Mouse (Mus musculus) midbrain, embryonic 10.5 days (tissue): ENCODE results near the gene Tgfb1. TPM values are rescaled to one million over a fixed set of nuclear protein-coding genes. Genes with fewer than 3 reads are reported as not detected.

ENCODE experiments used
- DNase-seq: peaks from one replicate; pipeline ENCODE4 v3.0.0-alpha.2; 2017; ENCODE audit warnings: low spot score
- H3K27ac ChIP-seq: fragments of 300-500 bp; sonication (generic); replicated peaks from 2 replicates; pipeline ENCODE4 v1.5.1; 2016; ENCODE audit warnings: mild to moderate bottlenecking
- H3K27me3 ChIP-seq: fragments of 300-500 bp; sonication (generic); 2 replicates; pipeline ENCODE4 v1.6.1; 2016; ENCODE audit warnings: low read depth, mild to moderate bottlenecking; ENCODE audit not compliant: poor library complexity, severe bottlenecking
- H3K36me3 ChIP-seq: fragments of 300-500 bp; sonication (generic); 2 replicates; pipeline ENCODE4 v1.6.1; 2016; ENCODE audit warnings: mild to moderate bottlenecking, moderate library complexity
- H3K4me1 ChIP-seq: fragments of 300-500 bp; sonication (generic); 2 replicates; pipeline ENCODE4 v1.6.1; 2016
- H3K4me3 ChIP-seq: fragments of 300-500 bp; sonication (generic); 2 replicates; pipeline ENCODE4 v1.5.1; 2016; ENCODE audit warnings: mild to moderate bottlenecking, moderate library complexity
- H3K9me3 ChIP-seq: fragments of 300-500 bp; sonication (generic); replicated peaks from 2 replicates; pipeline ENCODE4 v1.6.1; 2016; ENCODE audit warnings: mild to moderate bottlenecking
- WGBS: fragments of 180-500 bp; shearing (Covaris S2); methylation state at CpG from one replicate; pipeline ENCODE4 v1.1.7; 2016; 5-methylcytosine and 5-hydroxymethylcytosine counted together
- polyA plus RNA-seq: library from polyadenylated mRNA; unstranded; fragments of >200 nt; fragmentation: Nextera tagmentation; extraction: Ambion mirVana; gene quantifications from 2 replicates; pipeline ENCODE4 v1.2.1, GENCODE M21; 2016

Tgfb1 gene
- polyA plus RNA-seq, 1 experiment from 2014 or later = 0.98 TPM

GRCm38 (mm10) chr7:25731294-25732055, 44.7 kb downstream of the Tgfb1 start:
- Histone ChIP-seq H3K4me1 (no peaks in the 10 kb centered on the region), H3K36me3 (peaks cover 98% of the 10 kb centered on the region), H3K27me3 (no peaks in the 10 kb centered on the region), H3K9me3 (no peaks in the 10 kb centered on the region), H3K27ac (no peak overlapping the region), H3K4me3 (no peak overlapping the region)
- 93% methylated on average over 8 of the region's 8 CpGs for WGBS
- DNase-seq = no peak

DNA sequence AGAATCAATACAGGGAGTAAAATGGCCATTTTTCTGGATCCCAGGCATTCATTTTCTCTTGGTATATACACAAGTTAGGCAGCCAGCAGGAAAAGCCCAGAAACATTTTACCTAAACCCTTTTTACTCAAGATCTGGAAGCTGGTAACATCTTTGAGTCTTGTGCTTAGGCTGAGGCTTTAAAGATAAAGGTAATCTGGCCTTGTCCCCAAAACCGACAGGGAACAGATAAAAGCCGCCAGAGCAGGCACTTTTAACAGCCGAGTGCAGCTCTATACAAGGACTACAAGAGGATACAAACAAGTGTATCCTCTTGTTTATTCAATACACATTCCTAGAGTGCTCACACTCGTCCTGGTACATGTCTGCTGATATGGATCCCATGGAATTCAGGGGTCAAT, 48.2 kb downstream of the Tgfb1 start:
- Histone ChIP-seq H3K27me3 (no peaks in the 10 kb centered on the region), H3K36me3 (peaks cover 100% of the 10 kb centered on the region), H3K4me3 (no peak overlapping the region), H3K27ac (no peak overlapping the region), H3K9me3 (no peaks in the 10 kb centered on the region), H3K4me1 (no peaks in the 10 kb centered on the region)
- DNase-seq = no peak
- 86% methylated on average over 4 of the region's 4 CpGs for WGBS

DNA sequence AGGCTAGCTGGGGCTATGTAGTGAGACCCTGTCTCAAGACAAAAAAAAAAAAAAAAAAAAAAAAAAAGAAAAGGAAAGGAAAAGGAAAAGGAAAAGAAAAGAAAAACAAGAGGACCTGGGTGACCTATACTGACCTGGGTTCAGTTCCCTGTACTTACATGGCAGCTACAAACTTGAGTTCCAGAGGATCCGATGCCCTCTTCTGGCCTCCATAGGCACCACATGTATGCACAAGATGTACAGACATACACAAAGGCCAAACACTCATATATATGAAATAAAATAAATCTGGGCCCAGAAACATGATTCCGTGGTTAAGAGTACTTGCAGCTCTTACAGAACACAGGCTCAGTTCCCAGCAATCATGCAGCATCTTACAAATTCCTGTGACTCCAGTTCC, 50.1 kb downstream of the Tgfb1 start:
- no peaks in the 10 kb centered on the region for H3K9me3 ChIP-seq
- H3K27me3 ChIP-seq = no peaks in the 10 kb centered on the region
- peaks cover 100% of the 10 kb centered on the region for H3K36me3 ChIP-seq
- DNase-seq = no peak
- WGBS = 95% methylated on average over 2 of the region's 2 CpGs
- H3K4me3 ChIP-seq = no peak overlapping the region
- no peaks in the 10 kb centered on the region for H3K4me1 ChIP-seq
- H3K27ac ChIP-seq = no peak overlapping the region

DNA sequence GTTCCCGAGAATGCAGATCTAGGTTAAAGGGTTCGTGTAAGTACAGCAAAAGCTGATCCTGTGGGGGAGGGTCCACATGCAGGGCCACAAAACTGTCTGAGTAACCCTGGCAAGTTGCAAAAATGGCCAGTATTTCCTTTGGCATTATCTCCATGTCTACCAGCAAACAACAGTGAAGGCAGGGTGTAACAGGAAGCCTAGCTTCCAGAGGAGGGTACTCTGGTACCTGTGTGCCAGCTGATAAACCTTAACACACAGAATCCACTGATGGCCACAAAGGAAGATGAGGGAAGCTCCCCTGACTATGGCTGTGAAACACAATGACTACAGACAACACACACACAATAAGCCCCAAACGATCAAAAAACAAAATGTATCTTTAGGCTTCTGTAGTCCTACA, 51.5 kb downstream of the Tgfb1 start:
- Histone ChIP-seq H3K27me3 (no peaks in the 10 kb centered on the region), H3K27ac (no peak overlapping the region), H3K4me3 (no peak overlapping the region), H3K4me1 (no peaks in the 10 kb centered on the region), H3K36me3 (peaks cover 100% of the 10 kb centered on the region), H3K9me3 (no peaks in the 10 kb centered on the region)
- WGBS = 91% methylated on average over 3 of the region's 3 CpGs
- no peak for DNase-seq

DNA sequence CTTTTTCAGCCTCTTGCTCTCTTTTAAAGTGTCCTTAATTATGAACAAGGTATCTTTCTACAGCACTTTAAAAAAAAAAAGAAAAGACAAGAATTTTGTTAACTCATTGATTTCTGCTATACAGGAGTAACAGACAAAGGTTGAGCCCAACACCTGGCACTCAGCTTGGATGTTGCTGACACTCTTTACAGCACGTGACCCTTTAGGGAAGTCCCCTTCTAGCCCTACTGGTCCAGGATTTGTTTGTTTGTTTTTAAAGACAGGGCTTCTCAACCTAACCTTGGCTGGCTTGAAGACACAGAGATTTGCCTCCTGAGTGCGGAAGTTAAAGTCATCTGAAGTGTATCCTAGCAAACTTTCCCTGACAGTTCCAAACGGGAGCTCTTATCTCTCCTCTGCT, 60.0 kb downstream of the Tgfb1 start:
- Histone ChIP-seq H3K36me3 (peaks cover 100% of the 10 kb centered on the region), H3K27me3 (no peaks in the 10 kb centered on the region), H3K9me3 (no peaks in the 10 kb centered on the region), H3K4me1 (peaks cover 3% of the 10 kb centered on the region), H3K27ac (no peak overlapping the region), H3K4me3 (no peak overlapping the region)
- no peak for DNase-seq
- WGBS = 88% methylated on average over 3 of the region's 3 CpGs

DNA sequence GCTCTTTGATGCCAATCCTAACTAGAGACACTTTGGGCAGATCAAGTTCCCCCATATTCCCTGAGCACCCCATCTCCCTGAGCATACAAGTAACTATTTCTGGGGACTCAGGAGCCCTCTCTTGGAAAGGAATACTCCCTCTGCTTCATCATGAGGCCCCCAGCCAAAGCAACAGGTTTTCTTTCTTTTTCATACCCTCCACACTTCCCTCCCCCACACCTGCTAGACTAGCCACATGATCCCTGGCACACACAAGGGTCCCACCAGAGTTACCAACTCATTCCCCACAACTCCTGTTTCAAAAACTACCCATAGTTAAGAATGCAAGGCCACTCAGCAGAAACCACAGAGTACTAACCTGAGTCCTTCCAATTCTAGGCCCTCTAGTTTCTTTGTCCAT, 66.3 kb downstream of the Tgfb1 start:
- H3K4me3 ChIP-seq = peak overlapping the region; percentile 99
- no peaks in the 10 kb centered on the region for H3K27me3 ChIP-seq
- peaks cover 46% of the 10 kb centered on the region for H3K36me3 ChIP-seq
- peak overlapping the region; percentile 99 for H3K27ac ChIP-seq
- no peaks in the 10 kb centered on the region for H3K9me3 ChIP-seq
- DNase-seq = no peak
- peaks cover 21% of the 10 kb centered on the region for H3K4me1 ChIP-seq

GRCm38 (mm10) chr7:25753643-25754438, 67.0 kb downstream of the Tgfb1 start:
- Histone ChIP-seq H3K4me1 (peaks cover 21% of the 10 kb centered on the region), H3K36me3 (peaks cover 44% of the 10 kb centered on the region), H3K9me3 (no peaks in the 10 kb centered on the region), H3K4me3 (peak overlapping the region; percentile 99), H3K27me3 (no peaks in the 10 kb centered on the region), H3K27ac (peak overlapping the region; percentile 99)
- WGBS = 1% methylated on average over 46 of the region's 46 CpGs
- no peak for DNase-seq

GRCm38 (mm10) chr7:25754439-25754737, 67.6 kb downstream of the Tgfb1 start:
- Histone ChIP-seq H3K4me3 (peak overlapping the region; percentile 99), H3K27me3 (no peaks in the 10 kb centered on the region), H3K27ac (peak overlapping the region; percentile 99), H3K36me3 (peaks cover 38% of the 10 kb centered on the region), H3K4me1 (peaks cover 21% of the 10 kb centered on the region), H3K9me3 (no peaks in the 10 kb centered on the region)
- under 1% methylated on average over 30 of the region's 30 CpGs for WGBS
- DNase-seq = no peak

Other genes starting within 250 kb of the Tgfb1 start
- gene Ceacam1, start 209.4 kb upstream of the Tgfb1 start, polyA plus RNA-seq = 0.53 and 0.61 TPM in 2 replicates
- not detected in 2 replicates for gene Ceacam2, start 147.1 kb upstream of the Tgfb1 start, polyA plus RNA-seq
- gene Erich4, start 71.1 kb upstream of the Tgfb1 start, polyA plus RNA-seq = not detected in 2 replicates
- gene Dmac2, start 67.6 kb upstream of the Tgfb1 start, polyA plus RNA-seq = 22.8 and 24.9 TPM in 2 replicates
- 0.43 and 1.1 TPM in 2 replicates for gene B3gnt8, start 60.3 kb upstream of the Tgfb1 start, polyA plus RNA-seq
- 45.2 and 48.2 TPM in 2 replicates for gene Bckdha, start 28.0 kb upstream of the Tgfb1 start, polyA plus RNA-seq
- gene Exosc5, start 27.8 kb upstream of the Tgfb1 start, polyA plus RNA-seq = 65.0 and 81.4 TPM in 2 replicates
- 2.7 and 3.2 TPM in 2 replicates for gene Tmem91, start 11.8 kb upstream of the Tgfb1 start, polyA plus RNA-seq
- 38.9 TPM in 2 replicates for gene B9d2, start 6.2 kb upstream of the Tgfb1 start, polyA plus RNA-seq
- gene Ccdc97, start 32.1 kb downstream of the Tgfb1 start, polyA plus RNA-seq = 30.1 and 33.3 TPM in 2 replicates
- gene Hnrnpul1, start 67.8 kb downstream of the Tgfb1 start, polyA plus RNA-seq = 55.2 and 61.8 TPM in 2 replicates
- gene Axl, start 101.7 kb downstream of the Tgfb1 start, polyA plus RNA-seq = 16.5 and 21.6 TPM in 2 replicates
- gene Cyp2s1, start 129.9 kb downstream of the Tgfb1 start, polyA plus RNA-seq = 0.25 and 0.34 TPM in 2 replicates
- not detected in 2 replicates for gene Cyp2b10, start 210.6 kb downstream of the Tgfb1 start, polyA plus RNA-seq